Mouse (Mus musculus) embryonic facial prominence, embryonic 12.5 days (tissue): ENCODE measurements around the gene Syn2. TPM values are rescaled to one million over a fixed set of nuclear protein-coding genes. Genes with fewer than 3 reads are reported as not detected.

Experiments used
- ATAC-seq: fragments of 200-750 bp; cut with Nextera tagmentation; 2 replicates; pipeline ENCODE4 v1.8.0; 2017; ENCODE audit not compliant: insufficient number of reproducible peaks, insufficient read depth, low FRiP score, low TSS enrichment
- H3K27ac ChIP-seq: fragments of 300-500 bp; sonication (generic); 2 replicates; pipeline ENCODE4 v1.5.1; 2016; ENCODE audit warnings: mild to moderate bottlenecking
- H3K27me3 ChIP-seq: fragments of 300-500 bp; sonication (generic); 2 replicates; pipeline ENCODE4 v1.6.1; 2016; ENCODE audit warnings: mild to moderate bottlenecking, moderate library complexity
- H3K36me3 ChIP-seq: fragments of 300-500 bp; sonication (generic); 2 replicates; pipeline ENCODE4 v1.6.1; 2016; ENCODE audit warnings: mild to moderate bottlenecking
- H3K4me1 ChIP-seq: fragments of 300-500 bp; sonication (generic); 2 replicates; pipeline ENCODE4 v1.6.1; 2016
- H3K4me2 ChIP-seq: fragments of 300-500 bp; sonication (generic); replicated peaks from 2 replicates; pipeline ENCODE4 v1.6.1; 2016; ENCODE audit warnings: mild to moderate bottlenecking, moderate library complexity
- H3K4me3 ChIP-seq: fragments of 300-500 bp; sonication (generic); 2 replicates; pipeline ENCODE4 v1.5.1; 2016; ENCODE audit warnings: mild to moderate bottlenecking
- H3K9ac ChIP-seq: fragments of 300-500 bp; sonication (generic); 2 replicates; pipeline ENCODE4 v1.6.1; 2016; ENCODE audit warnings: mild to moderate bottlenecking, moderate library complexity
- H3K9me3 ChIP-seq: fragments of 300-500 bp; sonication (generic); 2 replicates; pipeline ENCODE4 v1.6.1; 2016; ENCODE audit warnings: mild to moderate bottlenecking, moderate library complexity
- WGBS: fragments of 180-500 bp; shearing (Covaris S2); methylation state at CpG from one replicate; pipeline ENCODE4 v1.1.7; 2016; 5-methylcytosine and 5-hydroxymethylcytosine counted together
- polyA plus RNA-seq: library from polyadenylated mRNA; unstranded; fragments of >200 nt; fragmentation: Nextera tagmentation; extraction: Ambion mirVana; gene quantifications from 2 replicates; pipeline ENCODE4 v1.2.1, GENCODE M21; 2016

Gene Syn2
- polyA plus RNA-seq: 4.6 and 5.6 TPM in 2 replicates

DNA sequence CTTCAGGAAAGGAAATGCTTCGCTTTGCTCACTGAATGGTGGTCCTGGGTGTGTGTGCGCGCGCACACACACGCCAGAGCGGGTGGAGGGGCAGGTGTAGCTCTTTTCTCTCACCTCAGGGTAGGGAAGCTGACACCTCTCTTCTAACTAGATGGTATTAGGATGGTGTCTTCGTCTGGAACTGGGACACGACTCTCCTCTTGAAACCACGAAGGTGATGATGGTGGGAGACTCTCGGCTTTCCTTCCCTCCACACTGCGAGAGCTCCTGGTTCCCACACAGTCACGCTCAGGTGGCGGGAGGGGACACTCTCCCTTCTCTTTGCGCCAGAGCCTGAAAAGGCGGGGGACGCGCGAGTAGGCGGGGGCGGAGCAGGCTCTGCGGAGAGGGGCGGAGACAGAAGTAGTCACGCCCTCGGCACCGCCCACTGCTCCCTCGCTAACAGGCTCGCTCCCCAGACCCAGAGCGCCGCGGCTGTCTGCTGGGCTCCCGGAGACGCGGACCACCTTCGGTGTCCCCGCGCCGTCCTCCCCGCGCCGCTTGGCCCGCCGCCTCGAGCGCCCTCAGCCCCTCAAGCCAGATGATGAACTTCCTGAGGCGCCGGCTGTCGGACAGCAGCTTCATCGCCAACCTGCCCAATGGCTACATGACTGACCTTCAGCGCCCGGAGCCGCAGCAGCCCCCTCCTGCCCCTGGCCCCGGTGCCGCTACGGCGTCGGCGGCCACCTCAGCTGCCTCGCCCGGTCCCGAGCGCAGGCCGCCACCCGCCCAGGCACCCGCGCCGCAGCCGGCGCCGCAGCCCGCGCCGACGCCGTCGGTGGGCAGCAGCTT lies at the start of gene Syn2:
TSS of gene Syn2 (plus strand) at position 402 of the 831 bp plus-strand sequence.
- Histone ChIP-seq H3K4me1 (0 out of 2 replicates have a peak, but pooled peaks cover 4% of the 10 kb centered on the region), H3K9me3 (no peaks in the 10 kb centered on the region), H3K36me3 (no peaks in the 10 kb centered on the region), H3K27ac (no peak within 1 kb of the TSS), H3K9ac (peak within 1 kb of the TSS; percentile 51), H3K27me3 (peaks cover 37% of the 10 kb centered on the region), H3K4me3 (peak within 1 kb of the TSS; percentile 61), H3K4me2 (peak within 1 kb of the TSS; percentile 90)
- under 1% methylated on average over 68 of the region's 75 CpGs for WGBS
- ATAC-seq: peak; percentile 86

DNA sequence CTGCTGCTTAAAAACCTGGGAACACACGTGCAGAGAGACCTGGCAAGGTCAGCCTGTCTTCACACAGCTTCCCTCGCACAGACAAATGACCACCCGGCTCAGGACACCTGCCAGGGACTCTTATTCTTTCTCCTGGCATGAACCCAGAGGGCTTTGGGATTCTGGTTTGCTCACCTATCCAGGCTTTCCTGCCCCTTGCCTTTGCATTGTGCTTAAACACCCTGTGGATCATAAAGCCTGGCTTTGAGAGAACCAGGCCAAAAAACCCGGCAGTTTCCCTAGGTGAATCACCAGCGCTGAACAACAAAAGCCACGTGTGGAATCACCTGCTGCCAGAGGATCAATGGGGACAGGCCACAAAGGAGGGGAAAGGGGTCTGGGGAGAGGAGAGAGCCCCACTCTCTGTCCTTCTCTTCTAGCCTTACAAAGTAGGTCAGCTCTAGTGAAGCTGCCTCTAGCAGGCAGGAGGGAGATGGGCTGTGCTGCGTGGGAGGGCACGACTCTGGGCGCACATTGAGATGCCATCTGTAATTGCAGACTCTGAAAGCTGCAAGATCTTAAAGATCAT lies 49.3 kb upstream of the Syn2 start:
- Histone ChIP-seq H3K4me2 (no peak overlapping the region), H3K9me3 (no peaks in the 10 kb centered on the region), H3K4me3 (no peak overlapping the region), H3K4me1 (peaks cover 3% of the 10 kb centered on the region; the same call in 1 of the 2 replicates), H3K27me3 (no peaks in the 10 kb centered on the region), H3K27ac (no peak overlapping the region), H3K9ac (no peak overlapping the region), H3K36me3 (no peaks in the 10 kb centered on the region)
- 59% methylated on average over 9 of the region's 9 CpGs for WGBS
- ATAC-seq: no peak

DNA sequence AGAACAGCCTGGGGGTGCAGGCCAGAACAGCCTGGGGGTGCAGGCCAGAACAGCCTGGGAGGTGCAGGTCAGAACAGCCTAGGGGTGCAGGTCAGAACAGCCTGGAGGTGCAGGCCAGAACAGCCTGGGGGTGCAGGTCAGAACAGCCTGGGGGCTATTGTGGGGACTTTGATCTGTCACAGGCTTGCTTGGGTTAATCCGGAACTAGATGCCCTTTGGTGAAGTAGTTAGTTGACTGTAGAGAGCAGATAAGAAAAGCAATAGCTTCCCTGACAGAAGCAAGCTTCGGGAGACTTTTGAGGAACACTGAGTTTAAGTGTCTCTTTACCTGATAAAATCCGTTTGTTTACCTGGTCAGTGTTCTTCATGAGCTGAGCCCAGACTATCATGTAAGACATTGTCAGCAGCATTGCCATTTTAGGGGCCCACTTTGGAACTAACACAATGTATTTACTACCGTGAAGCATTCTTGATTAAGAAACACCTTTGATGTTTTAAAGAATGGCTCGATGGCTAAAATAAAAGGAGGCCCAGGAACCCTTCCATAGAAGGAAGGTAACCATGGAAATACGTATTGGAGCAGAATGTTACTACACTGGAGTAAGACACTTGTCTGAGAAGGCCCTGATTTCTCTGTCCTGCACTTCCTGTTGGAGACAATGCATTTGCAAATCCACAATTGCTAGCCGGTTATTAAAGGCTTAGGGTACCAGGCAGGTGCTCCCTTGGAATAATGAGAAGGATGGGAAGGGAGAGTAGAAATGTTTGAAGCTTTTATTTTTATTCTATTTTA lies 46.2 kb upstream of the Syn2 start:
- H3K27me3 ChIP-seq: no peaks in the 10 kb centered on the region
- no peak for ATAC-seq
- no peak overlapping the region for H3K9ac ChIP-seq
- 66% methylated on average over 7 of the region's 7 CpGs for WGBS
- H3K27ac ChIP-seq: no peak overlapping the region
- H3K4me1 ChIP-seq: no peaks in the 10 kb centered on the region
- no peaks in the 10 kb centered on the region for H3K36me3 ChIP-seq
- no peak overlapping the region for H3K4me2 ChIP-seq
- H3K9me3 ChIP-seq: no peaks in the 10 kb centered on the region
- H3K4me3 ChIP-seq: no peak overlapping the region

DNA sequence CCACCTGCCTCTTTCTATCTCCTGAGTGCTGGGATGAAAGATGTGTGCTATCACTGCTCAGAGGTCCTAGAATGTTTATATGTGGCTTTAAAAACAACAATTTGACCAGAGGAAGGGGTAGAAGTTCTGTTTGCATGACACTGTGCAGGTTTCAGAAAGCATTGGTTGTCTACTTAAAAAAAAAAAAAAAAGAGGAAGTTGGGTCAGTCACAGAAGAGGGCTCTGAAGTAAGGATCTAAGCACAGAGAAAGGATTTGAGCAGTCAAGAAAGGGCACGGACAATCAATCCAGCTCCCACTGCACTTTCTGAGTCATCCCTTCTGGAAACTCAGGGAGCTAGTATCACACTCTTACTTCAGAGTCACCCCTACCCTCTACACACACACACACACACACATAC lies 43.0 kb upstream of the Syn2 start:
- no peak overlapping the region for H3K4me2 ChIP-seq
- WGBS: 65% methylated on average over 1 of the region's 1 CpGs
- no peaks in the 10 kb centered on the region for H3K27me3 ChIP-seq
- ATAC-seq: no peak
- no peaks in the 10 kb centered on the region for H3K9me3 ChIP-seq
- H3K4me3 ChIP-seq: no peak overlapping the region
- no peaks in the 10 kb centered on the region for H3K36me3 ChIP-seq
- no peak overlapping the region for H3K9ac ChIP-seq
- H3K4me1 ChIP-seq: no peaks in the 10 kb centered on the region
- H3K27ac ChIP-seq: no peak overlapping the region

DNA sequence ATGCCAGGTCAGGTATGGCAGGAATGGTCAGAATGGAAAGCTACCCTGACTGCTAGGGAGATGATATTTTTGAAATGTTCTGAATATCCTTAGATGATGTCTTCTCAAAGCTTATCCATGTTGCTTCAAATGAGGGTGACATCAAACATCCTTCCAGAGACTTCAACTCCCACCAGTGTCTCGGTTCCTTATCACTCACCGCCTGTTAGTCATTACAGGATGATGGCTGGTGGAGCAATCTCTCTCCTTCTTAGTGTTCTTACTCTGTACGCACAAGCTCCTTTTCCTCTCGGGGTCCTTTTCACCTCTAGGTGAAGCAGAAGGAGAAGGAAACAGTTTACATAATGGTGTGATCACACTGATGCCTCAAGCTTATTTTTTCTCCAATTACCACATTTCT lies 32.2 kb upstream of the Syn2 start:
- Histone ChIP-seq H3K4me2 (no peak overlapping the region), H3K4me1 (no peaks in the 10 kb centered on the region), H3K36me3 (no peaks in the 10 kb centered on the region), H3K27ac (no peak overlapping the region), H3K9me3 (no peaks in the 10 kb centered on the region), H3K4me3 (no peak overlapping the region), H3K9ac (no peak overlapping the region), H3K27me3 (no peaks in the 10 kb centered on the region)
- ATAC-seq: no peak
- WGBS: 70% methylated on average over 4 of the region's 4 CpGs

DNA sequence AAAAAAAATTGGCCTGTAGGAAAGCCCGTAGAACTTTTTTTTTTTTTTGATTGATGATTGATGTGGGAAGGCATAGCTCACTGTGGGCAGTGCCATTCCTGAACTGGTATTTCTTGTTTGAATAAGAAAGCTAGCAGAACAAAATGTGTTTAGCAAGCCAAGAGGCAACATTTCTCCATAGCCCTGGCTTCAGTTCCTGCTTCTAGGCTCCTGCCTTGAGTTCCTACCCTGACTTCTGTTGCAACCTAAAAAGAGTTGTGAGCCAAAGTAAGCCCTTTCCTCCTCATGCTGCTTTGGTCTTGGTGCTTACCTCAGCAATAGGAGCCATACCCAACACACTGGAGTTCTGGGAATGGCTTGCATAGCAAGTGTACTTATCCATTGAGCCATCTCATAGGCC lies 23.3 kb upstream of the Syn2 start:
- no peaks in the 10 kb centered on the region for H3K4me1 ChIP-seq
- H3K4me3 ChIP-seq: no peak overlapping the region
- WGBS: 82% methylated on average over 1 of the region's 1 CpGs
- H3K27me3 ChIP-seq: no peaks in the 10 kb centered on the region
- no peak for ATAC-seq
- H3K36me3 ChIP-seq: no peaks in the 10 kb centered on the region
- H3K9ac ChIP-seq: no peak overlapping the region
- H3K4me2 ChIP-seq: no peak overlapping the region
- H3K9me3 ChIP-seq: no peaks in the 10 kb centered on the region
- no peak overlapping the region for H3K27ac ChIP-seq

DNA sequence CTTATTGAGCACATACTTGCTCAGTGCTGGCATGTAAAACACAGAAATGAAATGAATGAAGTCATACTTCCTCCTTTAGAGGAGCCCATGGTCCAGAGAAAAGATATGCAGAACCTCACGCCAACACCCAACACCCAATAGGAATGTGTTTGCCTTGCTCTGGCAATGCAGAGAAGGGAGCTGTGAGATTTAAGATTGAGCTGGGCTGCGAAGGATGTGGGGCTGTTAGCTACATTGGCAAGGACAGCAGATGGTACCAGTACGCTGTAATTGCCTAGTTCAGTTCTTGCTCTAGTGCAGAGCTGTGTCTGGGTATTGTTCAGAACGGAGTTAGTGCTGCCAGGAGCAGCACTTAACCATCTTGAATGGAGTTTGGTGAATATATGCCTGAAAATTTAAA lies 12.5 kb upstream of the Syn2 start:
- WGBS: 86% methylated on average over 4 of the region's 4 CpGs
- H3K4me3 ChIP-seq: no peak overlapping the region
- no peak overlapping the region for H3K27ac ChIP-seq

DNA sequence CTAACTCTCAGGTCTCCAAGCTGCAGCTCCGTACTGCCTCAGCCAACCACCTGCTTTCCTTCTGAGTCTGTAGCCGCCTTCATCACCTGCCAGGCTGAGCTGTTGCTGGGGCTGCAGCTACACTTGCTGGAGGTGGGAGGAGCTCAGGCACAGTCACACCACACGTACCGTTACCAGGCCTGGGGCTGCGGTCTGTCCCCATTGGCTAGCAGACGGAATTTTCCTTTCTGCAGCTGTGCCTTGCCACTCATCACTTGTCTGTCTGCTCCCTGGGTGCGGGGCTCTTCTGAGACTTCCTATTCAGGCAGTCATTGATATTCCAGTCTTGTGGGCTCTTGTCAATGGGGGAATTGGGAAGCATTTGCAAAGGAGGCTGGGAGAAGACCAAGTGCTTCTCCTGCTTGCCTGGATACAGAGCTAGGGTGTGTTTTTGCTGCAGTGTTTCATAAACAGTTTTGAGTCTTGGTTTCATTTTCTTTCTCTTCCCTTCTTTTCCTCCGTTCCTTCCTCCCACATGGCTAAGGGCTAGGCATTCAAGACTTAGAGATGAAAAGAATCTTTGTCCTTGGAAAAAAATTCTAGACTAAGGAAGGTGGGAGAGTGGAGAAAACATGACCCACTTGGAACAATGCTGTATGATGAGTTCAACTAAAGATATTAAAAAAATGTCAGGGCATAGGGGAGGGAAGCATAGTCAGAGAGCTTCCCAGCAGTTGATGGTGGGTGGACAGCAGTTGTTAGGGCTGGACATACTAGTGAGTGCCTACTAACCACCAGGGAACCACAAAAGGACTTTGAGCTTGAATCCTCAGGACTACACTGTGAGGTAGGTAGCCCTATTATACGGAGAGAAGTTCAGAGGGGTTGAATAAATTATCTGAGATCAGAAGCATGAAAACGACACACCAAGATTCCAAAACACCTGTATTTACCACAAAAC lies 11.2 kb upstream of the Syn2 start:
- Histone ChIP-seq H3K27ac (no peak overlapping the region; the same call in 1 of the 2 replicates), H3K4me2 (no peak overlapping the region), H3K4me1 (peaks cover 4% of the 10 kb centered on the region; the same call in 1 of the 2 replicates), H3K9me3 (no peaks in the 10 kb centered on the region), H3K36me3 (no peaks in the 10 kb centered on the region), H3K4me3 (no peak overlapping the region), H3K9ac (no peak overlapping the region), H3K27me3 (no peaks in the 10 kb centered on the region)
- 18% methylated on average over 10 of the region's 10 CpGs for WGBS
- ATAC-seq: peak; percentile 67; the same call in 1 of the 2 replicates

More for the DNA sequence above, 12.5 kb upstream of the Syn2 start:
- H3K9me3 ChIP-seq: no peaks in the 10 kb centered on the region
- no peaks in the 10 kb centered on the region for H3K27me3 ChIP-seq
- ATAC-seq: no peak
- no peak overlapping the region for H3K4me2 ChIP-seq
- H3K9ac ChIP-seq: no peak overlapping the region
- peaks cover 4% of the 10 kb centered on the region; the same call in 1 of the 2 replicates for H3K4me1 ChIP-seq
- H3K36me3 ChIP-seq: no peaks in the 10 kb centered on the region

DNA sequence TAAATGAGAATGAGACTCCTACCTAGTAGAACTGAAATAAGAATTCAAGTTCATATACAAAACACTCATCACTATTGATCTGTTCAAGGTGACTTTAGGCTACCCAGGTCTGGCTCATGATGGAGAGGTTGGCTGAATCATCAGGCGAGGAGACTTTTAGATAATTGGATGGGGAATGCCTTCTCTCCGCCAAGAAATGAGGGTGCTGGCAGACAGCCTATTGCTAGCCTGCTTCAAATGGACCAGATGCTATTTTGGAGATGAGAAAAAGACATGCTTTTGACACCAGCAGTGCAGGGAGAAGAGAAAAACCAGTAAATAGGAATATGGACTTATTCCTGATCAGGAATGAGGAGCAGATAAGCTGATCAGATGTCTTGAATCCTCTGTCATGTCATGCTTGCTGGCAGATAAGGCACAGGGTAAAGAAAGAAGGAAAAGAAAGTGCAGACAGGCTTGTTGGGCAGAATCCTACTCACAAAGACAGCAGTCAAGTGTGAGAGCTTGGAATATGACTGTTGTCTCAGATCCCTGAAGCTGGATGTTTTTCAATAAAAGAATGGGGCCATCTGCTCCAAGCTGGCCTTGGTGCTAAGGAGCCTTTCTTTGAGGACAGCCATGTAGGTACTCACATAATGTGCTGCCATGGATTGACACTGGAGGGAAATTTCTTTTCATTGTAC lies 9.9 kb upstream of the Syn2 start:
- H3K4me1 ChIP-seq: peaks cover 4% of the 10 kb centered on the region; the same call in 1 of the 2 replicates
- H3K4me2 ChIP-seq: no peak overlapping the region
- no peak overlapping the region for H3K9ac ChIP-seq
- H3K9me3 ChIP-seq: no peaks in the 10 kb centered on the region
- no peak for ATAC-seq
- H3K27me3 ChIP-seq: no peaks in the 10 kb centered on the region
- no peak overlapping the region for H3K27ac ChIP-seq
- H3K4me3 ChIP-seq: no peak overlapping the region
- WGBS: 76% methylated on average over 2 of the region's 2 CpGs
- H3K36me3 ChIP-seq: no peaks in the 10 kb centered on the region

DNA sequence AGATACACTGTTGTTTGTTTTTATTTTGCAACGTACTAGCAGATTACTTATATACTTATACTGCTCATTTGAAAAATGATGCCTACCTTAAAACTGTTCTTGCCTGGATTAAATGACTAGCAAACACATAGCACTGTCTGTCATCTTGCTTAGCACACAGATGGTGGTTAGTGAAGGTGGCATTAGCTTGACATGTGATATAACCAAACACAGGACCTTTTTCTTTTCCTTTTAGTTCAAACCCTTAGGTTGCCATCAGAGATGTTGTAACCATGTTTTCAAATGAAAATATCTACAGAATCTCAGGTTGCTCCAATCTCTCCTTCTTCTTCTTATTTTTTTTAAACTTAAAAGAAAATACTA lies 9.4 kb upstream of the Syn2 start:
- Histone ChIP-seq H3K9ac (no peak overlapping the region), H3K4me2 (no peak overlapping the region), H3K27me3 (no peaks in the 10 kb centered on the region), H3K27ac (no peak overlapping the region), H3K4me1 (peaks cover 4% of the 10 kb centered on the region; the same call in 1 of the 2 replicates), H3K4me3 (no peak overlapping the region), H3K9me3 (no peaks in the 10 kb centered on the region), H3K36me3 (no peaks in the 10 kb centered on the region)
- WGBS: 76% methylated on average over 1 of the region's 1 CpGs
- no peak for ATAC-seq
